Mouse (Mus musculus) kidney, embryonic 15.5 days (tissue): ENCODE data around the gene Padi6. TPM values are rescaled to one million over a fixed set of nuclear protein-coding genes. Genes with fewer than 3 reads are reported as not detected.

Experiments
- ATAC-seq: fragments of 200-750 bp; cut with Nextera tagmentation; replicated peaks from 2 replicates; pipeline ENCODE4 v1.8.0; 2017; ENCODE audit warnings: moderate TSS enrichment; ENCODE audit not compliant: low FRiP score
- H3K27ac ChIP-seq: fragments of 300-500 bp; sonication (generic); 2 replicates; pipeline ENCODE4 v1.5.1; 2015; ENCODE audit warnings: mild to moderate bottlenecking, inconsistent platforms
- H3K27me3 ChIP-seq: fragments of 300-500 bp; sonication (generic); 2 replicates; pipeline ENCODE4 v1.6.1; 2015; ENCODE audit warnings: inconsistent platforms
- H3K36me3 ChIP-seq: fragments of 300-500 bp; sonication (generic); 2 replicates; pipeline ENCODE4 v1.6.1; 2015; ENCODE audit warnings: inconsistent platforms
- H3K4me1 ChIP-seq: fragments of 300-500 bp; sonication (generic); 2 replicates; pipeline ENCODE4 v1.6.1; 2015; ENCODE audit warnings: inconsistent platforms
- H3K4me2 ChIP-seq: fragments of 300-500 bp; sonication (generic); 2 replicates; pipeline ENCODE4 v1.6.1; 2015; ENCODE audit warnings: moderate library complexity, mild to moderate bottlenecking, inconsistent platforms
- H3K4me3 ChIP-seq: fragments of 300-500 bp; sonication (generic); replicated peaks from 2 replicates; pipeline ENCODE4 v1.5.1; 2015; ENCODE audit warnings: mild to moderate bottlenecking, inconsistent platforms
- H3K9ac ChIP-seq: fragments of 300-500 bp; sonication (generic); 2 replicates; pipeline ENCODE4 v1.6.1; 2015; ENCODE audit warnings: mild to moderate bottlenecking, inconsistent platforms
- H3K9me3 ChIP-seq: fragments of 300-500 bp; sonication (generic); replicated peaks from 2 replicates; pipeline ENCODE4 v1.6.1; 2016; ENCODE audit warnings: inconsistent platforms
- WGBS: fragments of 180-500 bp; shearing (Covaris S2); methylation state at CpG from one replicate; pipeline ENCODE4 v1.1.7; 2015; ENCODE audit warnings: mixed read lengths; 5-methylcytosine and 5-hydroxymethylcytosine counted together
- polyA plus RNA-seq: library from polyadenylated mRNA; unstranded; fragments of >200 nt; fragmentation: Nextera tagmentation; extraction: Ambion mirVana; gene quantifications from 2 replicates; pipeline ENCODE4 v1.2.1, GENCODE M21; 2015

Padi6 gene
- polyA plus RNA-seq, 1 experiment from 2014 or later = not detected

DNA sequence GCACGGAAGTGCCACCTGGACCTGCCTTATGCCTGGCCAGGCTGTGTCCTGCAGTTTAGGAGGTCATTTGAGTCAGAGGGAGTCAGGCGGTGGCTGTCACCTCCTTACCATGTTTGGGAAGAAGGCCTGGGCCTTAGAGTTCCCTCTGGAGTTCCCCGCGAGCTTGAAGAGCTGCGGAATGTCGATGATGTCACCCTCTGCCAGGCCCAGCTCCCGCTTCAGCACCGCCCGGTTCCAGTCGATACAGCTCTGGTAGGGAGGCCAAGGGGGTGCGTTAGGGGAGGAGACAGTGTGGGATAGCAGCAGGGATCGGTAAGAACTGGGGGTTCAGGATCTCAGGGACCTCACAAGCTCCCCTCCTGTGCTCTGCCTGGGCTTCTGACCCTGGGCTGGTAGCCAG, 5.5 kb upstream of the Padi6 start:
- no peaks in the 10 kb centered on the region for H3K36me3 ChIP-seq
- WGBS = 28% methylated on average over 12 of the region's 12 CpGs
- no peak overlapping the region for H3K4me3 ChIP-seq
- no peaks in the 10 kb centered on the region for H3K9me3 ChIP-seq
- ATAC-seq = no peak
- no peak overlapping the region for H3K27ac ChIP-seq
- H3K27me3 ChIP-seq = peaks cover 3% of the 10 kb centered on the region
- H3K4me2 ChIP-seq = no peak overlapping the region
- H3K9ac ChIP-seq = no peak overlapping the region
- peaks cover 15% of the 10 kb centered on the region for H3K4me1 ChIP-seq

DNA sequence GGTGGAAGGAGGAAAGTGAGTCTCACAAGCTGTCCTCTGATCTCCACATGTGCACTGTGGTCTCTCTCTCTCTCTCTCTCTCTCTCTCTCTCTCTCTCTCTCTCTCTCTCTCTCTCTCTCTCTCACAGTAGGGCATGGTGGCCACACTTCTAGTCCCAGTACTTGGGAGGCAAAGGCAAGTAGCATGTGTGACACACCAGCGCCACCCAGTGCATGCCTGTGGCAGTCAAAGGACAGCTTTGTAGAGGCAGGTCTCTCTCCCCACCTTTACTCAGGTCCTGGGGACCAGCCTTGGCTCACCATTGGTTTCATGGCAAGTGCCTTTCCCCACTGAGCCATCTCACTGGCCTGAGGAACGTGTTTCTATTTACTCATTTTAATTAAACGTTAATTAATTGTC, 2.2 kb upstream of the Padi6 start:
- Histone ChIP-seq H3K9ac (no peak overlapping the region), H3K36me3 (no peaks in the 10 kb centered on the region), H3K4me1 (peaks cover 5% of the 10 kb centered on the region; the same call in 1 of the 2 replicates), H3K27me3 (no peaks in the 10 kb centered on the region; the same call in 1 of the 2 replicates), H3K4me3 (no peak overlapping the region), H3K4me2 (no peak overlapping the region), H3K9me3 (no peaks in the 10 kb centered on the region), H3K27ac (no peak overlapping the region)
- no peak for ATAC-seq
- 21% methylated on average over 3 of the region's 3 CpGs for WGBS

DNA sequence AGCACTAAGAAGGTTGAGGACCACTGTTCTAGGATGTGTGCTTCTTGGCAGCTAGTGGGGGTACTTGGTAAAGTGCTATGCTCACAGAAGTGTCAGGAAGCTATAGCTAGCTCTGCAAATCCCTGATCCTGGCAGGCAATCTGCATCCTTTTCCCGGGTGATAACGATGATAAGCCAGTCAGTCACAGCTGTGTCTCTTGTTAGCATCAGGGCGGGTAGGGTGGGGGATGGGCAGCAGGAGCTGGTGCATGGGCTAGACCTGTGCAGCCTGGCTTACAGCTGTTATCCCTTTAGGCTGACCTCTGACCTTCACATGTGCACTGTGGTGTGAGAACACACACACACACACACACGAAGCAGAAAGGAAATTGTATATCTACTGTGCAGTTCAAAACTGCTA, 643 bp upstream of the Padi6 start:
- Histone ChIP-seq H3K4me1 (peaks cover 4% of the 10 kb centered on the region; the same call in 1 of the 2 replicates), H3K9ac (no peak overlapping the region), H3K4me2 (no peak overlapping the region), H3K9me3 (no peaks in the 10 kb centered on the region), H3K4me3 (no peak overlapping the region), H3K27me3 (no peaks in the 10 kb centered on the region; the same call in 1 of the 2 replicates), H3K36me3 (no peaks in the 10 kb centered on the region), H3K27ac (no peak overlapping the region)
- WGBS = 48% methylated on average over 4 of the region's 4 CpGs
- ATAC-seq = no peak

DNA sequence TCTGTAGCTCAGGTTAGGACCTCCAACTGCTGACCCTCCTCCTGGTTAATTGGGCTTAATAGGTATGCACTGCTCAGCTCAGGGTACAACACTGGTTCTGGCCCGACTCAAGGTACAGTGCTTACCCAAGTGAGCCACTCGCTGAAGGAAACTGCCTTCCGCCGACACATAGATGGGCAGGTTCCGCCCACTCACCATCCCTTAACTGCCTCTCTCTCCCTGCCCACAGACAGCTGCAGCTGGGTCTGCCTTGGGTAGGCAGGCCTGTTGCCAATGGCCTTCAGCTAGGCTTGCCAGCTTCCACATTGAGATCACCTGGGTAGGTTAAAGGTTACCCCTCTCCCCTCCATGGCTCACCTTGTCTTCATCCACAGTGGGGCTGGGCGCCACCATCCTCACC, 1.0 kb downstream of the Padi6 start:
- Histone ChIP-seq H3K4me1 (no peaks in the 10 kb centered on the region), H3K4me3 (no peak overlapping the region), H3K27ac (no peak overlapping the region), H3K9ac (no peak overlapping the region), H3K36me3 (no peaks in the 10 kb centered on the region), H3K9me3 (no peaks in the 10 kb centered on the region), H3K4me2 (no peak overlapping the region), H3K27me3 (no peaks in the 10 kb centered on the region; the same call in 1 of the 2 replicates)
- no peak for ATAC-seq
- 79% methylated on average over 6 of the region's 6 CpGs for WGBS

DNA sequence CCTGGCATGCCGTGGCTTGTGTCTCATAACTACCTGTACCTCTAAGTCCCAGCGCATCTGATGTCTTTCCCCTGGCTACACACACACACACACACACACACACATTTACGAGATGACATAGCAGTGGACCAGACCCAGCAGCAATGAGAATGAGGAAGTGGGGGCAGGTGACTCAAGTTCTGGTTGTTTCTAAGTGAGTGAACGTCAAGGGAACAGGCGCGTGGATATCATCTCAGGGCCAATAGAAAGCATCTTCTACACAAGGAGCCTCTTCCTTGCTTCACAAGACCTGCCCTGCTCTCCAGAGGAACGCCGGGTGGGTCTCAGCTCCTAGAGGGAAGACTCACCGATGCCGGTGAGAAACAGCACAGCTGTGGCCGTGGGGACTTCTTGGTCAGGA, 1.8 kb downstream of the Padi6 start:
- Histone ChIP-seq H3K4me1 (no peaks in the 10 kb centered on the region), H3K27ac (no peak overlapping the region), H3K9me3 (no peaks in the 10 kb centered on the region), H3K27me3 (no peaks in the 10 kb centered on the region; the same call in 1 of the 2 replicates), H3K4me3 (no peak overlapping the region), H3K9ac (no peak overlapping the region), H3K36me3 (no peaks in the 10 kb centered on the region), H3K4me2 (no peak overlapping the region)
- WGBS = 90% methylated on average over 11 of the region's 11 CpGs
- ATAC-seq = no peak

DNA sequence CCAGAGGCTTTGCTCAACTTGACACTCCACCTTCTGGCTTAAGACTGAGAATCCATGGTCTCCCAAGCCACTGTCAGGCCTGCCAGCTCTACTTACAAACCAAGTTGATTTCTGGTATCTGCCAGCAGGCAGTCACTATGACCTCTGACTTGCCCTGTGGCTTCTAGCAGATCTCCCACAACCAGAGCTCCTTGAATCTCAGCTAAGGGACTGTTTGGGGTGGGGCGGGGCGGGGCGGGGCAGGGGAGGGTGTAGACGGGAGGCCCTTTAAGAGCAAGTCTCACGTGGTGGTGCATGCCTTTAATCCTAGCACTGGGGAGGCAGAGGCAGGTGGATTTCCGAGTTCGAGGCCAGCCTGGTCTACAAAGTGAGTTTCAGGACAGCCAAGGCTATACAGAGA, 9.6 kb downstream of the Padi6 start:
- 68% methylated on average over 7 of the region's 7 CpGs for whole genome bisulfite sequencing
- ATAC-seq = no peak
- Histone ChIP-seq H3K9me3 (no peaks in the 10 kb centered on the region), H3K9ac (no peak overlapping the region), H3K4me3 (no peak overlapping the region), H3K27me3 (no peaks in the 10 kb centered on the region), H3K4me2 (no peak overlapping the region), H3K27ac (no peak overlapping the region), H3K36me3 (no peaks in the 10 kb centered on the region), H3K4me1 (no peaks in the 10 kb centered on the region)

DNA sequence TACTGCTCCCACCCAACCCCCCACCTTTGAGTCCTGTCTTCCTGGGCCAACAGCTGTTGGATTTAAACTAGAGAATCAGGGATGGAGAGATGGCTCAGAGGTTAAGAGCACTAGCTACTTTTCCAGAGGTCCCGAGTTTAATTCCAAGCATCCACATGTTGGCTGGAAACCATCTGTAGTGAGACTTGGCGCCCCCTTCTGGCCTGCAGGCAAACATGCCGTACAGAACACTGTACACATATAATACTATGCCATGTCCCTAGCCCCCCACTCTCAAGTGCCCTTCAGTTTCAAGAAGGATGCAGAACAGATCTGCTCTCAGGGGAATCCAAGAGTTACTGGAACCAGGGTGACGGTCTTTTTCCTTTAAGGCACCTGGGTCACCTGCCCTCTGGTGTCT, 10.8 kb downstream of the Padi6 start:
- Histone ChIP-seq H3K4me1 (no peaks in the 10 kb centered on the region), H3K27ac (no peak overlapping the region), H3K9ac (no peak overlapping the region), H3K36me3 (0 out of 2 replicates have a peak, but pooled peaks cover 4% of the 10 kb centered on the region), H3K9me3 (no peaks in the 10 kb centered on the region), H3K4me2 (no peak overlapping the region), H3K27me3 (no peaks in the 10 kb centered on the region), H3K4me3 (no peak overlapping the region)
- WGBS = 82% methylated on average over 4 of the region's 4 CpGs
- ATAC-seq = no peak

DNA sequence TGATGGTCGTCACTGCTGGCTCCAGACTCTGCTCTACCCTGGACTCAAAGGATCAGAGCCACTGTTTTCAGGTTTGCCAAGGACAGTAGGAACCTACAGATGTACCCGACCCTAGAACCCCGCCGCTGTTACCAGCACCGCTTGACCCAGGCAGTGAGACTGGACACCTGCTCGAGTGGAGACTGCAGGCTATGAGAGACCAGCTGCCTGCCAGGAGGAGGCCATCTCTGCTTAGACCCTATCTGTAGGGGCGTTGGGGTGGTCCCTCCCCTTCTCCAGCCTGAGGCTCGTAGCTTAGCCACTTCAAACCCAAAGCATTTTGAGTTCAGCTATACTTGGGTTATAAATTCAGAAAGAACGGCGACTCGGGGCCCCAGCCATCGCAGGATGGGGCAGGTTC, 15.5 kb downstream of the Padi6 start:
- Histone ChIP-seq H3K27ac (no peak overlapping the region), H3K4me3 (no peak overlapping the region), H3K4me2 (no peak overlapping the region), H3K36me3 (peaks cover 45% of the 10 kb centered on the region), H3K27me3 (no peaks in the 10 kb centered on the region), H3K4me1 (no peaks in the 10 kb centered on the region), H3K9me3 (no peaks in the 10 kb centered on the region), H3K9ac (no peak overlapping the region)
- no peak for ATAC-seq
- 88% methylated on average over 12 of the region's 12 CpGs for WGBS

DNA sequence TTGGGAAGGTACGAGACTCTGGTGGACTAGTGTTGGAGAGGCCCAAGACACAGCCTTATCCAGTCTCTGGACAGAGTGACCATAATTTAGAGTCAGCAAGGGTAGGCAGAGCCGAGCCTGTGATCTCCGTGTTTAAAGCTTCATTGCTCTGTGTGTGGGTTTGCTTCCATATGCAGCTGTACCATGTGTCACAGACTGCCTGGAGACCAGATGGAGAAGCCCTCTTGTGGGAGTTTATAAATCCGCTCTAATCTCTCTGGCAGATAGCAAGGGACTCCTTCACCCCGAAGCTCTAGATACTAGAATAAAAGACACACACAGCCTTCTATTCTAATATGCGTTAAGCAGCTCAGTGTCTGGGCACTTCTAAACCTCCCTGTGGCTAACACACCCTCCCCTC, 17.7 kb downstream of the Padi6 start:
- H3K36me3 ChIP-seq = peaks cover 66% of the 10 kb centered on the region
- no peaks in the 10 kb centered on the region for H3K27me3 ChIP-seq
- no peak overlapping the region for H3K9ac ChIP-seq
- no peak overlapping the region for H3K27ac ChIP-seq
- ATAC-seq = no peak
- 83% methylated on average over 6 of the region's 6 CpGs for WGBS
- H3K4me1 ChIP-seq = no peaks in the 10 kb centered on the region
- H3K4me3 ChIP-seq = no peak overlapping the region
- no peak overlapping the region for H3K4me2 ChIP-seq
- no peaks in the 10 kb centered on the region for H3K9me3 ChIP-seq

DNA sequence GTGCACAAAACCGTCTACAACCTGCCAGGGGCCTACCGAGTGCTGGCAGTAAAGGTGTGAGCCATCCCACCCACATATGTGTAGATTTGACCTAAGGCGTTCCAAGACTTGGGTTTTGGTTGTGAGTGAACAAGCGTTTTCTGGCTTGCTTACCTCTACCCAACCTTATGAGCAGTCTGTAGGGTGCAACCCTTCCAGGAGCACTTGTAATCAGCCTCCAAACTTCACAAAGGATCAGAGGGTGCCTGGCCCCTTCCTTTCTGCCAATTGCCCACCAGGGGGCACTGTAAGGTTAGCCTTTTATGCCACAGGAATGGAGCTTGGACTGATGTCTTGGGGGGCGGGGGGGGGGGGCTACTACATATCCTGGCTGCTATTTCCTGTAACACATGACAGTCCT, 18.6 kb downstream of the Padi6 start:
- Histone ChIP-seq H3K36me3 (peaks cover 76% of the 10 kb centered on the region), H3K27me3 (no peaks in the 10 kb centered on the region), H3K9ac (no peak overlapping the region), H3K4me2 (no peak overlapping the region), H3K9me3 (no peaks in the 10 kb centered on the region), H3K27ac (no peak overlapping the region), H3K4me1 (no peaks in the 10 kb centered on the region), H3K4me3 (no peak overlapping the region)
- 55% methylated on average over 5 of the region's 5 CpGs for WGBS
- ATAC-seq = peak; percentile 41; the same call in 1 of the 2 replicates

DNA sequence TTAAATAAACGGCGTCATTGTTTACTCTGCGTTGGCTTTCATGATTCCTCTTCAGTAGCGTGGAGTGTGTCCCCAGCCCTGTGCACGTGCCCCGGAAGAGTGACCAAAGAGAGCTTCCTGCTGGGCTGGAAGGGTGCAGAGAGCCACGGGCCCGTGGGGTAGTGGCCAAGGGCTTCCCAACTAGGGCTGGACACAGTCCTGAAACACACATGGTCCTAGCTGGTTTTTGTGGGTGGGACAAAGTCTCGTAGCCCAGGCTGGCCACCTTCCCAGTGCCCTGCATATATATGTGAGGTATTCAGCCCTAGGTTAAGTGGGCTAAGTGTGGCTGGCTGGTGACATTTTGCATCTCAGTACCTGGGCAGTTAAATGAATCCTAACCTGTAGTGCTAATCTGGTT, 19.3 kb downstream of the Padi6 start:
- Histone ChIP-seq H3K27me3 (no peaks in the 10 kb centered on the region), H3K36me3 (peaks cover 82% of the 10 kb centered on the region), H3K27ac (no peak overlapping the region), H3K4me2 (no peak overlapping the region), H3K4me1 (no peaks in the 10 kb centered on the region), H3K4me3 (no peak overlapping the region), H3K9ac (no peak overlapping the region), H3K9me3 (no peaks in the 10 kb centered on the region)
- WGBS = 79% methylated on average over 9 of the region's 9 CpGs
- no peak for ATAC-seq

DNA sequence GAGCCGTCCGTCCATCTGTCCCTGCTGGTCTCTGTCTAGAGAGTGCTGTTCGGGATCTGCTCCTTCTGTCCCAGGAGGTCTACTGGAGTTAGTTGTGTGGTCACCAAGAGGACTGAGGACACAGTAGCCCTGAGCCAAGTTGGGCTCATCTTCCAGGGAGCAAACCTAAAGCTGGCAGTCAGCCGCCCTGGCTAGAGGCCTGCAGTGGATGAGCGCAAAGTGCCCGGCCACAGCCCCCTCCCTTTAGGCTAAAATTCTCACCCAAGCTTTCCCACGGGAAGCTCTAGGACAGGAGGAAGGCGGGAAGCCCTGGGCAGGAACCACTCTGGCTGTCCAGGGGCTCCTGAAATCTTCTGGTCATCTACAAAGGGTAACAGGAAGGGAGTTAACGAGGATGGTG, 19.7 kb downstream of the Padi6 start:
- no peaks in the 10 kb centered on the region for H3K4me1 ChIP-seq
- H3K9me3 ChIP-seq = no peaks in the 10 kb centered on the region
- no peak overlapping the region for H3K27ac ChIP-seq
- no peak overlapping the region for H3K4me3 ChIP-seq
- no peaks in the 10 kb centered on the region for H3K27me3 ChIP-seq
- H3K9ac ChIP-seq = no peak overlapping the region
- H3K4me2 ChIP-seq = no peak overlapping the region
- WGBS = 68% methylated on average over 9 of the region's 9 CpGs
- peaks cover 87% of the 10 kb centered on the region for H3K36me3 ChIP-seq
- no peak for ATAC-seq

DNA sequence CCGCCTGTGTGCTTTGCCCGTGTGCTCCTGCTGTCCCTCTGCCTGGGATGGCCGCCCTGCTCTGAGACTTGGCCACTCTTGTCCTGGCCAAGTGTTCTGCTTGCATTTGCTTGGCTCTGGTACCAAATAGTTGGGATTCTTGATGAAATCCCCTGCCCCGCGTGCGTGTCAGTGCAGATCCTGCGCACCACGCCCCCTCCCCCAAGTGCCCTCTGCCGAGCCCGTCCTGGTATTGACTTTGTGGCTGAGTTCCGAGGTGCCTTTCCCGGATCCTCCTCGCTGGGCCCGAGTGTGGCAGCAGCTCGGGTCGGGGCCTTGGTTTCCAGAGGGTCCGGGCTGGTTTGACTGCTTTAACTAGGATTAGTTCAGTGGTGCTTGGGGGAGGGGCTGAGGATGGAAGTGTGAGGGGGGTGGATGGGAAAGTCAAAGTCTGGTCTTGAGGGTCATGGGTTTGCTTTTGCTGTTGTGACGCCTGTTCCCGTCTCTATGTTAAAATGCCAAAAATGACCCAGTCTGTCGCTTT, 20.4 kb downstream of the Padi6 start:
- no peak for ATAC-seq
- H3K4me2 ChIP-seq = no peak overlapping the region
- no peak overlapping the region for H3K9ac ChIP-seq
- H3K27ac ChIP-seq = no peak overlapping the region
- no peaks in the 10 kb centered on the region for H3K4me1 ChIP-seq
- WGBS = 86% methylated on average over 20 of the region's 20 CpGs
- H3K36me3 ChIP-seq = peaks cover 92% of the 10 kb centered on the region
- H3K27me3 ChIP-seq = no peaks in the 10 kb centered on the region
- H3K4me3 ChIP-seq = no peak overlapping the region
- H3K9me3 ChIP-seq = no peaks in the 10 kb centered on the region
